In the genomic region with DNA sequence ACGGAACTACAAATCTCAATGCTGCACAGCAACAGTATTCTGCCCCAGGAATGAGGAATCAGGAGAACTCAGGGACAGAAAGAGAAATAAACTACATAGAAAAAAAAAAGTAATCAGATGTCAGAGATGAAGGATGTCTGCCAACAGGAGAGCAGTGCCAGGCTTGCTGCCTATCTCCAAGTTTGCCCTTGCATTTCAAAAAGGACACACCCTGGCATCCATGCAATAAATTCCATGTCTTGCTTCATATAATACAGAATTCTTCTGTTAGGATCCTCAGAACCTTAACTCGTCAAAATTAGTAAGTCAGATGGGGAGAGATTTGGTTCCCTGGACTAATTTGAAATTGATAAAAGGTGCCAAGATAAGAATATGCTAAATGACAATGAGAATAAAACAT, we compare ENCODE assay signal across 25 mouse cellular contexts.
DNase-seq lines count a peak whose midpoint lies in the region; ATAC-seq and TF ChIP-seq lines count a peak whose summit lies in the region.
"Had no signal": no experiment of that assay in that cellular context is flagged by ENCODE, and none has a peak within 500 bp of the region (broad histone marks: within the 10 kb centered on the region; RNA-seq: fewer than 3 reads in every experiment).

No protein-coding gene starts in this region.

- no peak for TF ChIP-seq POLR2A in MEL (IDR thresholded peaks at IDR 0.05; ENCODE audit: control insufficient read depth in 1 of 2, insufficient read depth in 1 of 2, low read depth in 1 of 2, low read length in 2 of 2, poor library complexity in 1 of 2)

- H3K27me3 ChIP-seq in forebrain, postnatal 0 days (ENCODE audit: insufficient read depth, low read length) = no peaks in the 10 kb centered on the region
- no peaks in the 10 kb centered on the region for H3K27me3 ChIP-seq in forebrain, embryonic 12.5 days
- H3K27me3 ChIP-seq in MEL (ENCODE audit: control insufficient read depth in 1 of 2, insufficient read depth in 2 of 2, low read length in 2 of 2) = no peaks in the 10 kb centered on the region
- H3K27me3 ChIP-seq: CH12.LX; embryonic facial prominence, embryonic 15.5 days; intestine, embryonic 15.5 days; kidney, embryonic 15.5 days had no signal

- H3K9me3 ChIP-seq in forebrain, postnatal 0 days (ENCODE audit: low read length) = no peaks in the 10 kb centered on the region
- no peaks in the 10 kb centered on the region for H3K9me3 ChIP-seq in forebrain, embryonic 12.5 days
- H3K9me3 ChIP-seq in MEL (replicated peaks; ENCODE audit: insufficient read depth, low read length) = no peaks in the 10 kb centered on the region
- H3K9me3 ChIP-seq: embryonic facial prominence, embryonic 15.5 days; heart, embryonic 10.5 days; intestine, embryonic 15.5 days; kidney, embryonic 15.5 days had no signal

- WGBS in forebrain, postnatal 0 days = 53% methylated on average over 2 of the region's 2 CpGs
- WGBS in forebrain, embryonic 12.5 days = 85% methylated on average over 2 of the region's 2 CpGs

- DNase-seq in cerebellum, postnatal 14 days = peak; percentile 37 to 60
- no peak for DNase-seq in cerebellum, adult 8-10 months
- peak; percentile 20 for DNase-seq in forebrain, postnatal 0 days
- peak; percentile 51 for DNase-seq in MEL (ENCODE audit: low read depth, low spot score)
- DNase-seq in brain, adult 2 months (ENCODE audit: low read depth, low spot score) = peak; percentile 39
- no peak for DNase-seq in embryo, embryonic 10 days (ENCODE audit: low spot score)
- no peak for DNase-seq in testis, postnatal 14 days (ENCODE audit: low spot score)
- DNase-seq: adrenal gland, adult 2 months; adrenal gland, postnatal 25 days; cerebellum, adult 18-20 months; cerebellum, postnatal 36 days; embryo, embryonic 11 days; gastrocnemius, adult 2 months; gastrocnemius, postnatal 36 days; heart, adult 18-20 months; heart, postnatal 10 days; kidney, adult 18-20 months had no signal

- no peak for TF ChIP-seq RAD21 in MEL (IDR thresholded peaks at IDR 0.05; ENCODE audit: low read depth, low read length)

- H3K27ac ChIP-seq in forebrain, postnatal 0 days (ENCODE audit: low read depth, low read length) = no peak overlapping the region
- H3K27ac ChIP-seq in forebrain, embryonic 12.5 days = no peak overlapping the region
- H3K27ac ChIP-seq in MEL (ENCODE audit: control insufficient read depth, low read depth, low read length) = peak overlapping the region; percentile 91
- H3K27ac ChIP-seq: embryonic facial prominence, embryonic 15.5 days; gastrocnemius, adult 2 months; heart, embryonic 10.5 days; hindbrain, embryonic 14.5 days; intestine, embryonic 15.5 days; kidney, embryonic 15.5 days had no signal

- H3K79me2 ChIP-seq in MEL (ENCODE audit: control insufficient read depth, insufficient read depth, low read length, poor library complexity) = peaks cover 7% of the 10 kb centered on the region

- no peak; a peak in 1 of 4 replicates for TF ChIP-seq EP300 in MEL (IDR thresholded peaks at IDR 0.05; ENCODE audit: low read depth in 1 of 2, low read length in 2 of 2)

- no peak overlapping the region for H3K4me3 ChIP-seq in forebrain, postnatal 0 days (ENCODE audit: low read depth, low read length)
- no peak overlapping the region for H3K4me3 ChIP-seq in forebrain, embryonic 12.5 days (replicated peaks)
- peak overlapping the region in 1 of 2 experiments; percentile 25; a peak in 2 of 4 replicates for H3K4me3 ChIP-seq in MEL (ENCODE audit: control insufficient read depth in 1 of 2, insufficient read depth in 1 of 2, low read depth in 2 of 2, low read length in 2 of 2)
- H3K4me3 ChIP-seq: embryonic facial prominence, embryonic 15.5 days; erythroblast, embryonic 14.5 days; gastrocnemius, adult 2 months; heart, embryonic 10.5 days; intestine, embryonic 15.5 days; kidney, embryonic 15.5 days had no signal

- H3K36me3 ChIP-seq in forebrain, postnatal 0 days (ENCODE audit: insufficient read depth) = no peaks in the 10 kb centered on the region
- no peaks in the 10 kb centered on the region for H3K36me3 ChIP-seq in forebrain, embryonic 12.5 days (replicated peaks)
- H3K36me3 ChIP-seq in MEL (ENCODE audit: control insufficient read depth in 1 of 2, insufficient read depth in 2 of 2, low read length in 2 of 2) = peaks cover 0 to 68% of the 10 kb centered on the region in 2 experiments; a peak in 2 of 4 replicates
- H3K36me3 ChIP-seq: embryonic facial prominence, embryonic 15.5 days; heart, embryonic 10.5 days; intestine, embryonic 15.5 days; kidney, embryonic 15.5 days had no signal

- ATAC-seq in forebrain, postnatal 0 days = no peak
- no peak for ATAC-seq in forebrain, embryonic 12.5 days (ENCODE audit: low FRiP score)
- ATAC-seq: intestine, embryonic 15.5 days had no signal

- H3K9ac ChIP-seq in forebrain, postnatal 0 days = no peak overlapping the region
- H3K9ac ChIP-seq in forebrain, embryonic 12.5 days = no peak overlapping the region
- H3K9ac ChIP-seq in MEL (ENCODE audit: control insufficient read depth, low read depth, low read length, poor library complexity, severe bottlenecking) = peak overlapping the region; percentile 64; the same call in 1 of the 2 replicates
- H3K9ac ChIP-seq: embryonic facial prominence, embryonic 15.5 days; hindbrain, embryonic 14.5 days; intestine, embryonic 15.5 days; kidney, embryonic 15.5 days had no signal

- no peaks in the 10 kb centered on the region for H3K4me1 ChIP-seq in forebrain, postnatal 0 days (ENCODE audit: insufficient read depth)
- H3K4me1 ChIP-seq in forebrain, embryonic 12.5 days = no peaks in the 10 kb centered on the region
- H3K4me1 ChIP-seq in MEL (ENCODE audit: control insufficient read depth in 1 of 2, insufficient read depth in 2 of 2, low read length in 2 of 2) = peaks cover 41 to 45% of the 10 kb centered on the region in 2 experiments
- H3K4me1 ChIP-seq: intestine, embryonic 15.5 days; kidney, embryonic 15.5 days had no signal

- H3K4me2 ChIP-seq in forebrain, postnatal 0 days (ENCODE audit: low read depth) = no peak overlapping the region
- H3K4me2 ChIP-seq in forebrain, embryonic 12.5 days = no peak overlapping the region
- H3K4me2 ChIP-seq: embryonic facial prominence, embryonic 15.5 days; hindbrain, embryonic 14.5 days; intestine, embryonic 15.5 days; kidney, embryonic 15.5 days had no signal

- no peak for TF ChIP-seq CTCF in forebrain, postnatal 0 days (IDR thresholded peaks at IDR 0.05; ENCODE audit: low read depth)
- no peak for TF ChIP-seq CTCF in MEL (IDR thresholded peaks at IDR 0.05 in 2 of 3, conservative IDR thresholded peaks at IDR 0.05 in 1 of 3; ENCODE audit: control insufficient read depth in 1 of 3, insufficient read depth in 1 of 3, low read depth in 2 of 3, low read length in 3 of 3, poor library complexity in 1 of 3, severe bottlenecking in 1 of 3)

TF ChIP-seq in MEL, 35 proteins besides CTCF, POLR2A, EP300 and RAD21:
- no peak for TF ChIP-seq MAZ (IDR thresholded peaks at IDR 0.05; ENCODE audit: low read depth, low read length)
- TF ChIP-seq KAT2A (conservative IDR thresholded peaks at IDR 0.05; ENCODE audit: low read depth, low read length) = no peak
- TF ChIP-seq SMC3 (IDR thresholded peaks at IDR 0.05; ENCODE audit: low read depth, low read length) = no peak
- TF ChIP-seq ETS1 (IDR thresholded peaks at IDR 0.05; ENCODE audit: low read depth, low read length) = peak; percentile 16; the same call in 1 of the 2 replicates
- no peak for TF ChIP-seq USF1 (IDR thresholded peaks at IDR 0.05; ENCODE audit: low read depth, low read length)
- no peak for TF ChIP-seq MAFK (IDR thresholded peaks at IDR 0.05; ENCODE audit: borderline replicate concordance, low read depth, low read length)
- TF ChIP-seq HCFC1 (IDR thresholded peaks at IDR 0.05; ENCODE audit: low read depth, low read length) = no peak
- no peak for TF ChIP-seq ZMIZ1 (IDR thresholded peaks at IDR 0.05; ENCODE audit: low read depth, low read length)
- TF ChIP-seq SIN3A (IDR thresholded peaks at IDR 0.05; ENCODE audit: low read length) = no peak

Comparison
In these comparisons a context has a peak if more than half of its experiments do, and no peak if none do; other contexts are left out.
1. DNase-seq: peak in cerebellum, postnatal 14 days (2 of 2), forebrain, postnatal 0 days (single experiment), MEL (single experiment) and brain, adult 2 months (single experiment); none in cerebellum, adult 8-10 months (single experiment), embryo, embryonic 10 days (single experiment) and testis, postnatal 14 days (single experiment).